Mouse (Mus musculus): ENCODE results near the gene Smim13. TPM values are rescaled to one million over a fixed set of nuclear protein-coding genes. Genes with fewer than 3 reads are reported as not detected.
A peak's percentile ranks its signal among the peaks of the same experiment; 100 is the strongest.

The Smim13 gene
- polyA plus RNA-seq, 1 experiment from 2014 or later = 15.3 TPM

DNA sequence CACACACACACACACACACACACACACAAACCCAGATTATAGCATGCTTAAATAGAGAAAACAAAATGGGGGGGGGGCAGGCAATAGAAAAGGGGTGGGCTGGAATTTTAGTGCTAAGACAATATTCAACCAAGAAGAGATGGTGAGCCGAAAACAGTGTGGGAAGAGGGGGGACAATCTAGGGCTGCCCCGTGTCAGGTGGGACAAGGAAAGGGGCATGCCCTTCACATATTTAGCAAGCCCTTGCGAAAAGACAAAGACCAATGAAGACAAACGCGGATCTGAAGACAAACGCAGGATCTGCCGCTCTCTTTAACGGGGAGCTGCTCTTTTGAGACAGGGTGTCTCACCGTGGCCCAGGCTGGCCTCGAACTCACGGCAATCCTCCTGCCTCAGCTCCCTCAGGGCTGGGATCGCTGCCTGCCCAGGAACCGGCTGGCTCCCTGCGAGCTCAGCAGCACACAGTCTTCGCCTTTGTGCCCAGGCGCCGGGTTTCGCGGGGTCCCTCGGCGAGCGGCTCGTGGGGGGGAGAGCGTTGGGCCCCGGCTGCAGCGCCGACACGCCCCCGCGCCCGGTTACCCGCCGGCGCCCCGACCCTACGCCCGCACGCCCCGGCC, 29.8 kb upstream of the Smim13 start:
- Histone ChIP-seq H3K9me3 (peaks cover 24% of the 10 kb centered on the region), H3K27me3 (no peaks in the 10 kb centered on the region), H3K9ac (replicated peaks) (peak overlapping the region; percentile 63), H3K36me3 (no peaks in the 10 kb centered on the region), H3K4me1 (replicated peaks) (peaks cover 4% of the 10 kb centered on the region; the same call in 1 of the 2 replicates), H3K4me2 (peak overlapping the region; percentile 67), H3K4me3 (replicated peaks) (peak overlapping the region; percentile 69), H3K27ac (peak overlapping the region; percentile 56)
- peak; percentile 71 for ATAC-seq (ENCODE audit: insufficient number of reproducible peaks, insufficient read depth, low FRiP score, low TSS enrichment, low read depth)
- 4% methylated on average over 36 of the region's 39 CpGs for WGBS

DNA sequence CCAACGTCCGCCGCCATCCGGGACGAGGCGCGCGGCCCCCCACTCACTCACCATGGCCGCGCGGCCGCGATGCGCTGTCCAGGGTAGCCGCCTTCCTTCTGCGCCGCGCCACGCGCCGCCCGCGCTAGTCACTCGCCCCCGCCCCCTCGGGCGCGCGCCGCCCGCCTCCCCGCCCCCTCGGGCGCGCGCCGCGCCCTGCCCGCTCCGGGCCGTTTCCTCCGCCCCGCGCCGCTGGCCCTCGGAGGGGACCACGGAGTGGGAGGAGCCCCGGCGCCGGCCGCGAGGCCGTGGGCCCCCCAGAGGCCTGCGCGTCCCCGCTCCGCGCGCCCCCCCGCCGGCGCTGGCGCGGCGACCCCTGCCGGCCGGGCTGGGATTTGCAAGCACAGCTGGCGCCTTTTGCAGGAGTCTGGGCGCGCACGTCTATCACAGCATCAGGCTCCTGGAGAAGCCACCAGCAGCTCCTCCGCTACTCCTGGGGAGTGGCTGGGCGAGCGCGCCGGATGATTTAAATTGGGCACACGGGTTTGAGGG, 29.3 kb upstream of the Smim13 start, which contains the start of gene Elovl2:
Gene Elovl2, minus strand, starts transcription at position 102 of the 531 bp plus-strand sequence.
- peak; percentile 93 for ATAC-seq (ENCODE audit: insufficient number of reproducible peaks, insufficient read depth, low FRiP score, low TSS enrichment, low read depth)
- Histone ChIP-seq H3K4me1 (replicated peaks) (peaks cover 4% of the 10 kb centered on the region; the same call in 1 of the 2 replicates), H3K4me2 (peak within 1 kb of the TSS; percentile 67), H3K27me3 (no peaks in the 10 kb centered on the region), H3K27ac (peak within 1 kb of the TSS; percentile 56), H3K9ac (replicated peaks) (peak within 1 kb of the TSS; percentile 63), H3K36me3 (no peaks in the 10 kb centered on the region), H3K9me3 (peaks cover 24% of the 10 kb centered on the region), H3K4me3 (replicated peaks) (peak within 1 kb of the TSS; percentile 69)
- WGBS = 2% methylated on average over 60 of the region's 77 CpGs

DNA sequence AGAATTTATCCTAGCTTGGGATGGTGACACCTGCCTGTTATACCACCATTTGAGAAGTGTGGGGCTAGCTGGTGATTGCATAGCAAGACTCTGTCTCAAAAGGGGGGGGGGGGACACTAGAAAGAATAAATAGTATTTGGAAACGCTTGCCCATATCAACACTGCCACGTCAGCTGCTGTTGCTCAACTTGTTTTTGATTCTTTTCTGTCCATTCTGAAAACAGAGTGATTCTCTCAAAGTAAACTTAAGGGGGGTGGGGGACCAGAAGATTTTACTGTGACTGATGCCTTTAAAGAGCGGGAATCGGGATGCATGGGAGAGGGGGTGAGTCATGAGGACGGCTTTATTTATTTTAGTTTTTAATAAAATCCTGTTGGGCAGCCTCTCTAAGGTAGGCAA, 23.1 kb upstream of the Smim13 start:
- H3K9me3 ChIP-seq = peaks cover 13% of the 10 kb centered on the region; the same call in 1 of the 2 replicates
- ATAC-seq (ENCODE audit: insufficient number of reproducible peaks, insufficient read depth, low FRiP score, low TSS enrichment, low read depth) = no peak
- no peak overlapping the region for H3K4me3 ChIP-seq (replicated peaks)
- 84% methylated on average over 5 of the region's 5 CpGs for WGBS
- H3K36me3 ChIP-seq = no peaks in the 10 kb centered on the region
- H3K4me2 ChIP-seq = no peak overlapping the region
- no peaks in the 10 kb centered on the region for H3K4me1 ChIP-seq (replicated peaks)
- H3K27ac ChIP-seq = no peak overlapping the region
- no peak overlapping the region for H3K9ac ChIP-seq (replicated peaks)
- no peaks in the 10 kb centered on the region for H3K27me3 ChIP-seq

DNA sequence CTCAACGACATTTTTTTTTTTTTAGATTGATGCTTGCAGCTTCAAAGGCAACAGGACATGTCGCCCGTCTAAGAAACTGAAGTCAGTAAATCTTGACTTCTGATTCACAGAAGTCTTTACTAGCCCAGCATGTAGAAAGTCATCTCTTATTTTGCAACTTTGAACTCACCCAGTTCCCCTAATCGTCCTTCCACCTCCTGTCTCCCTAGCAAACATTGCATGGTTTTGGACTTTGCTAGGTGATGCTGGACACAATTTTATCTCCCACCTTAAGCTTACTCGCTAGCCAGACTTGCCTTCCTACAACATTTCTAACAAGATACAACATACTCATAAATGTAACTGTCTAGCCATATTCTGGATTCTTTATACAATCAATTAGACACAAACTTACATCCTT, 21.6 kb upstream of the Smim13 start:
- H3K27ac ChIP-seq = no peak overlapping the region
- no peak for ATAC-seq (ENCODE audit: insufficient number of reproducible peaks, insufficient read depth, low FRiP score, low TSS enrichment, low read depth)
- no peak overlapping the region for H3K4me2 ChIP-seq
- no peaks in the 10 kb centered on the region for H3K27me3 ChIP-seq
- H3K4me3 ChIP-seq (replicated peaks) = no peak overlapping the region
- 80% methylated on average over 5 of the region's 5 CpGs for WGBS
- H3K9me3 ChIP-seq = no peaks in the 10 kb centered on the region
- H3K9ac ChIP-seq (replicated peaks) = no peak overlapping the region
- no peaks in the 10 kb centered on the region for H3K4me1 ChIP-seq (replicated peaks)
- no peaks in the 10 kb centered on the region for H3K36me3 ChIP-seq

DNA sequence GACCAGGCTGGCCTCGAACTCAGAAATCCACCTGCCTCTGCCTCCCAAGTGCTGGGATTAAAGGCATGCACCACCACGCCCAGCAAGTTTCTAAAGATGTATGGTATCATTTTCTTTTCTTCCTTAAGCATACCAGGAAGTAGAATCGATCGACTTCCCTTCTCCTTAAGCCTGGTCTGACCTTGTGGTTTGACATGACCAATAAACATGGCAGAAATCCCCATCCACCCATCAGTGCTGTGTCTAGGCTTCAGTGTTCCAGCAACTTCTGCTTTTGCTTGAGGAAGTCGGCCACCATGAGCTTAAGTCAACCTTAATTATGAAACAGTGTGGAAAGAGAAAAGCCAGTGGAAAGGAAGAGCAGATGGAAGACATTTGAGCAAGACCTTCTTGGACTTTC, 19.4 kb upstream of the Smim13 start:
- WGBS = 84% methylated on average over 5 of the region's 5 CpGs
- Histone ChIP-seq H3K9me3 (no peaks in the 10 kb centered on the region), H3K4me1 (replicated peaks) (no peaks in the 10 kb centered on the region), H3K27me3 (no peaks in the 10 kb centered on the region), H3K27ac (no peak overlapping the region), H3K4me3 (replicated peaks) (no peak overlapping the region), H3K4me2 (no peak overlapping the region), H3K36me3 (no peaks in the 10 kb centered on the region), H3K9ac (replicated peaks) (no peak overlapping the region)
- no peak for ATAC-seq (ENCODE audit: insufficient number of reproducible peaks, insufficient read depth, low FRiP score, low TSS enrichment, low read depth)

DNA sequence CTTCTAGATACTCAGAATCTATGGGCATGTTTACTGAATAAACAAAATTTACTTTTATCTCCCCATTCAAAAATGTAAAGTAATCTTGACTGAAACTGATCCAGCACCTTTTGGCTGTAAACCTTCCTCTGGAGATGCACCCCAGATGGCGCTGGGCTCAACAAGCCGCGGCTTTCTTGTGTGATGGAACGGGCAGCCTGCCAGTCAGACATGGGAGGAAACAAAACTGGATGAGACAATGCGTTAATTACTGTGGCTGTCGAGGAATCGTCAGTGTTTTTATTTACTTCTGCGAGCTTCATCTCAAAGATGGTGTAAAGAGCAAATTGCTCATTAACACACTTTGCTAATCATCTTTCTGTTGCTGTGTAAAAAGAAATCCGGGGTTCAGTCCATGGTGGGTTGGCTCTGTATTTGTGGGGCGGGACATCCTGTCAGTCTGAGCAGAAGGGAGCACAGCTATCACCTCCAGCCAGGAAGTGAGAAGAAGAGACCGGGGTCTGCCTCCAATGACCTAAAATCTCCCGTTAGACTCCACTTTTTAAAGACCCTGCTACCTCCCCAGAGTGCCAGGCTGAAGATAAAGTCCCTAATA, 18.2 kb upstream of the Smim13 start:
- Histone ChIP-seq H3K27ac (no peak overlapping the region), H3K27me3 (no peaks in the 10 kb centered on the region), H3K4me3 (replicated peaks) (no peak overlapping the region), H3K4me2 (no peak overlapping the region), H3K4me1 (replicated peaks) (no peaks in the 10 kb centered on the region), H3K9me3 (no peaks in the 10 kb centered on the region), H3K9ac (replicated peaks) (no peak overlapping the region), H3K36me3 (no peaks in the 10 kb centered on the region)
- WGBS = 87% methylated on average over 12 of the region's 12 CpGs
- no peak for ATAC-seq (ENCODE audit: insufficient number of reproducible peaks, insufficient read depth, low FRiP score, low TSS enrichment, low read depth)

DNA sequence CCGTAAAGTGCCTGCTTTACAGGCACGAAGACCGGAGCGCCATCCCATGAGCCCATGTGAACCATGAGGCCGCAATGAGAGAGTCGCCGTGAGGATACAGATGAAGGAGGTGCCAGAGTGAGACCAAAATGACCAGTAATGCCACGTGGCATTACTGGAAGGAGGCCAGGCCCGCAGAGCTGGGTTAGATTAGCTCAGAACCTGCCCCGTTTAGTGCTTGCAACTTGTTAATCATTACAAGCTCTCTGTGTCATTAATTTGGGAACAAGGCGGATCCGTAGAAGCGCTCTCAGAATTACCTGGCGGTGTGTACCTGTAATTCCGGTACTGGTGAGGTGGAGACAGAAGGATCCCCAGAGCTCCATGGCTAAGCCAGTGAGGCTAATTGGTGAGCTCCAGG, 17.4 kb upstream of the Smim13 start:
- no peaks in the 10 kb centered on the region for H3K4me1 ChIP-seq (replicated peaks)
- no peak overlapping the region for H3K27ac ChIP-seq
- ATAC-seq (ENCODE audit: insufficient number of reproducible peaks, insufficient read depth, low FRiP score, low TSS enrichment, low read depth) = no peak
- WGBS = 92% methylated on average over 15 of the region's 15 CpGs
- no peak overlapping the region for H3K4me2 ChIP-seq
- H3K4me3 ChIP-seq (replicated peaks) = no peak overlapping the region
- no peak overlapping the region for H3K9ac ChIP-seq (replicated peaks)
- H3K27me3 ChIP-seq = no peaks in the 10 kb centered on the region
- no peaks in the 10 kb centered on the region for H3K9me3 ChIP-seq
- no peaks in the 10 kb centered on the region for H3K36me3 ChIP-seq

DNA sequence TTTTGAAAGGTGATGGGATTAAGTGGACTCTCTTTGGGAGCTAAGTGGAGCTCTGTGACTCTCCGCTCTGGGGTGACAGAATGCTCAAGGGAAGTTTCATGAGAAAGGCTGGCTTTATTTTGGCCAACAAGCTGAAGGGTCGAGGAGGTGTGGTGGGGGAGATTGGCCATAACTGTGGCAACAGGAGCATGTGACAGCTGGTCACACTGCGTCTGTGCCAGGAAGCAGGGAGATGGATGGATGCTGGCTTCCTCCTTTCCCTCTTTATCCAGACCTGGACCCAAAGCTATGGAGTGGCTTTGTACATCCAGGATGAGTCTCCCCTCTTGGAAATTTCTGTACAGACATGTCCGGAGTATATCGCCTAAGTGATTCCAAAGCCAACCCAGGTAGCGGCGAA, 16.4 kb upstream of the Smim13 start:
- Histone ChIP-seq H3K4me3 (replicated peaks) (no peak overlapping the region), H3K9me3 (no peaks in the 10 kb centered on the region), H3K36me3 (no peaks in the 10 kb centered on the region), H3K4me2 (no peak overlapping the region), H3K4me1 (replicated peaks) (no peaks in the 10 kb centered on the region), H3K27ac (no peak overlapping the region), H3K9ac (replicated peaks) (no peak overlapping the region), H3K27me3 (no peaks in the 10 kb centered on the region)
- ATAC-seq (ENCODE audit: insufficient number of reproducible peaks, insufficient read depth, low FRiP score, low TSS enrichment, low read depth) = no peak
- WGBS = 85% methylated on average over 7 of the region's 7 CpGs

DNA sequence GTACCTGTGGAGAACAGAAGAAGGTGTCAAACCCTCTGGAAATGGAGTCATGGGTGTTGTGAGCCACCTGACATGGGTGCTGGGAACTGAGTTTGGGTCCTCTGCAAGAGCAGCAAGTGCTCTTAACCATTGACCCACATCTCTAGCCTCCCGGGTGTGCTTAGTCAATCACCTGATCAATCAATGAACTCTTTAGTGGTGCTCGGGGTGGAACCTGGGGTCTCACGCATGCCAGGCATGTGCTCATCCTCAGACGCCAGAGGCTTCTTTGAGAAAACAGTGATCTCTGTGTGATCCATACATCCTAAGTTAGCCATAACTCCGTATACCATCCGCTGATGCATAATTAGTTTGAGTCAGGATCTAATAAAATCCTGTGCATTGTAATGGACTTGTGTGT, 14.5 kb upstream of the Smim13 start:
- Histone ChIP-seq H3K9me3 (no peaks in the 10 kb centered on the region), H3K27me3 (no peaks in the 10 kb centered on the region), H3K27ac (no peak overlapping the region), H3K4me2 (no peak overlapping the region), H3K4me3 (replicated peaks) (no peak overlapping the region), H3K36me3 (no peaks in the 10 kb centered on the region), H3K9ac (replicated peaks) (no peak overlapping the region), H3K4me1 (replicated peaks) (no peaks in the 10 kb centered on the region)
- ATAC-seq (ENCODE audit: insufficient number of reproducible peaks, insufficient read depth, low FRiP score, low TSS enrichment, low read depth) = no peak
- WGBS = 91% methylated on average over 6 of the region's 6 CpGs

DNA sequence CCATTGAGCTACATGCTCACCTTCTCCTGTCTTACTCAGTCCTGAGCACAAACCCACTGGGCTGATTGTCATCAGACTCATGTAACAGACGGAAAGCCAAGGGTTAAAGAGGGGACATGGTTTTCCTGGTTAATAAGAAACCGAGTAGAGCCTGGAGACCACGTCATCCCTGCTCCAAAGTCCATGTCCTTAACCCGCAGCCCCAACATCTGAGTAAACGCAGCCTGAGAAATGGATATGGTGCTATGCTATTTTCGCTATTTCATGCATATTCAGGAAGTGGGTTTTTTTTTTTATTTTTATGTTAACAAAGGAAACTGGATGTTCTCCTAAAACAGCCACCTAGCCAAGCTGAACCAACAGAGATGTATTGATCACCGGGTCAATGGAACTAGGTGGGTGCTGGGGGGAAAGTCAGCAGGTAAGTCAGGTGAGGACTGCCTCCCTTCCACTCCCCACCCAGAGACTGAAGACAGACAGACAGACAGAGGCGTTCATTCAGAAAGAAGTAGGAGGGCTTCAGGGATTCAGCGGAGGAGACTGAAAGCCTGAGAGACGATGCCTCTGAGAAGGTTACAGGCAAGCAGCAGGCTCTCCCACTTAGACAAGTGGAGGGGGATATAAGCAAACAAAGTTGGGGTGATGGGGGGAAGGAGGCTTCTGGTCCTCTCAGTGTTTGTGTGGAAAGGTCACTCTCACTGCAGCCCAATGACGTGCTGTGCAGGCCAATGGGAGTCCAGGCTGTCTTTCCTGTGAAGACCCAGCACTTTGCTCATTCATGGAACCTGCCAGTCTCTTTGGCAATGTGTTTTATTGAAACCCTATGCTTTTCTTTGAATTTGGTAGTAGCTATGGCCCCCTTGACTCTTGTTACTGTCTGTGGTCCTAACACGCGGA, 13.6 kb upstream of the Smim13 start:
- Histone ChIP-seq H3K27ac (no peak overlapping the region), H3K4me3 (replicated peaks) (no peak overlapping the region), H3K36me3 (no peaks in the 10 kb centered on the region), H3K4me2 (no peak overlapping the region), H3K9me3 (no peaks in the 10 kb centered on the region), H3K27me3 (no peaks in the 10 kb centered on the region), H3K4me1 (replicated peaks) (no peaks in the 10 kb centered on the region), H3K9ac (replicated peaks) (no peak overlapping the region)
- 78% methylated on average over 13 of the region's 13 CpGs for WGBS
- ATAC-seq (ENCODE audit: insufficient number of reproducible peaks, insufficient read depth, low FRiP score, low TSS enrichment, low read depth) = no peak

Measured in limb, embryonic 12.5 days (tissue).